Mouse (Mus musculus) liver, adult 2 months (tissue): ENCODE data around the gene Pmpcb. TPM values are rescaled to one million over a fixed set of nuclear protein-coding genes. Genes with fewer than 3 reads are reported as not detected.
A peak's percentile ranks its signal among the peaks of the same experiment; 100 is the strongest.

Experiments used
- DNase-seq: peaks from one replicate; pipeline ENCODE4 v3.0.0-alpha.2; 2011; ENCODE audit warnings: low read depth, low spot score; ENCODE audit errors: extremely low read depth
- H3K27ac ChIP-seq: fragments of 200-500 bp; replicated peaks from 2 replicates; pipeline ENCODE4 v1.5.1; 2012; ENCODE audit warnings: low read depth, mild to moderate bottlenecking, control low read depth, inconsistent platforms, low read length; ENCODE audit not compliant: insufficient read depth
- H3K27me3 ChIP-seq: fragments of 200-500 bp; 2 replicates; pipeline ENCODE4 v1.6.1; 2012; ENCODE audit warnings: mild to moderate bottlenecking, moderate library complexity, low read length, inconsistent platforms; ENCODE audit not compliant: control insufficient read depth, insufficient read depth
- H3K36me3 ChIP-seq: fragments of 200-500 bp; 2 replicates; pipeline ENCODE4 v1.6.1; 2012; ENCODE audit warnings: low read length, inconsistent platforms; ENCODE audit not compliant: control insufficient read depth, insufficient read depth
- H3K4me1 ChIP-seq: fragments of 200-500 bp; 2 replicates; pipeline ENCODE4 v1.6.1; 2011; ENCODE audit warnings: low read length; ENCODE audit not compliant: control insufficient read depth, insufficient read depth
- H3K4me3 ChIP-seq: fragments of 200-500 bp; 2 replicates; pipeline ENCODE4 v1.5.1; 2011; ENCODE audit warnings: low read depth, mild to moderate bottlenecking, control low read depth, low read length, moderate library complexity; ENCODE audit not compliant: insufficient read depth
- H3K79me2 ChIP-seq: fragments of 200-500 bp; 2 replicates; pipeline ENCODE4 v1.6.1; 2012; ENCODE audit warnings: inconsistent platforms, mild to moderate bottlenecking, low read length, moderate library complexity; ENCODE audit not compliant: control insufficient read depth, insufficient read depth
- H3K9ac ChIP-seq: fragments of 200-500 bp; 2 replicates; pipeline ENCODE4 v1.6.1; 2012; ENCODE audit warnings: low read depth, mild to moderate bottlenecking, control low read depth, inconsistent platforms, low read length
- CTCF ChIP-seq: fragments of 200-500 bp; IDR thresholded peaks from 2 replicates; pipeline ENCODE4 v1.5.1; 2011; ENCODE audit warnings: low read depth, low read length, control low read depth
- POLR2A ChIP-seq: fragments of 200-500 bp; IDR thresholded peaks from 2 replicates; pipeline ENCODE4 v1.6.1; 2011; ENCODE audit warnings: low read length, control low read depth; ENCODE audit not compliant: insufficient read depth; ENCODE audit errors: extremely low read depth
- WGBS: fragments of 180-500 bp; shearing (Covaris S2); methylation state at CpG from one replicate; pipeline ENCODE4 v1.1.7; 2018; 5-methylcytosine and 5-hydroxymethylcytosine counted together
- polyA plus RNA-seq: library from polyadenylated mRNA; depleted of rRNA; stranded (reverse); fragments of >200 nt; gene quantifications from 2 replicates; pipeline ENCODE4 v1.2.3, GENCODE M21; 2012
- total RNA-seq: library from RNA; depleted of rRNA; stranded (reverse); fragments of >200 nt; gene quantifications from 2 replicates; pipeline ENCODE4 v1.2.3, GENCODE M21; 2014

The Pmpcb gene
- total and polyA plus RNA-seq, 2 experiments: 63.4 to 167 TPM

DNA sequence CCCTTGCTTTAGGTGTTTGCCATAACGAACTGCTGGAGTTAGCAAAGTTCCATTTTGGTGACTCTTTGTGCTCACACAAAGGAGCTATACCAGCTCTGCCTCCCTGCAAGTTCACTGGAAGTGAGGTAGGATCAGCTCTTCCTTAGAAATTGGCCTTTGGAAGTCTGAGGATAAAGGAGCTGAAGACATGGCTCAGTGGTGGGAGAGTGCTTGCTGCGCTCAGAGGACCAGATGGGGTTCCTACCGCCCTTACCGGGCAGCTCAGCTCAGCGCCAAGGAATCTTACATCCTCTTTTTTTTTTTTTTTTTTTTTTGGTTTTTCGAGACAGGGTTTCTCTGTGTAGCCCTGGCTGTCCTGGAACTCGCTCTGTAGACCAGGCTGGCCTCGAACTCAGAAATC lies 9.0 kb downstream of the Pmpcb start:
- H3K4me3 ChIP-seq: no peak overlapping the region
- no peak for DNase-seq
- H3K4me1 ChIP-seq: no peaks in the 10 kb centered on the region
- no peaks in the 10 kb centered on the region for H3K79me2 ChIP-seq
- 87% methylated on average over 8 of the region's 8 CpGs for WGBS
- H3K36me3 ChIP-seq: peaks cover 69% of the 10 kb centered on the region
- TF ChIP-seq POLR2A (no peak), CTCF (no peak)
- no peak overlapping the region for H3K9ac ChIP-seq
- H3K27ac ChIP-seq: no peak overlapping the region
- no peaks in the 10 kb centered on the region for H3K27me3 ChIP-seq

- H3K36me3 ChIP-seq: peaks cover 50% of the 10 kb centered on the region
These were observed 31.6 kb downstream of the Pmpcb start for GRCm38 (mm10) chr5:21768506-21768905.

DNA sequence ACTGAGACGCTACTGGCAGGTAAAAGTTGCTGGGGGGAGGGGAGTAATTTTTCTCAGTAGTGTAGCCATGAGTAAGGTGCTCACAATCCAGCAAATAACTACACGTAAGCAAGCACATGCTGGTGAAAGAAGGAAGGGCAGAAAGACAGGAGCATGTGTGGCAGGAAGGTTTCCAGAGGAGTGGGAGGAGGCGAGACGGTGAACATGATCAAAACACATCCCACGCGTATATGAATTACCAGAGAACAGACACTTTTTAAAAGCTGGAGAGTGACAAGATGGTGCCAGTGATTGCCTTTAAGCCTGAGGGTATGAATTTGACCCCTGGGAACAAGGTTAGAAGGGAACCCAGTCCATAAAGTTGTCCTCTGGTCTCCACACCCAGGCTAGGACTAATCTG lies 32.9 kb downstream of the Pmpcb start:
- H3K4me3 ChIP-seq: no peak overlapping the region
- H3K27me3 ChIP-seq: no peaks in the 10 kb centered on the region
- H3K9ac ChIP-seq: no peak overlapping the region
- 96% methylated on average over 6 of the region's 6 CpGs for WGBS
- H3K36me3 ChIP-seq: peaks cover 52% of the 10 kb centered on the region
- no peaks in the 10 kb centered on the region for H3K4me1 ChIP-seq
- TF ChIP-seq POLR2A (no peak), CTCF (no peak)
- no peak overlapping the region for H3K27ac ChIP-seq
- DNase-seq: no peak
- H3K79me2 ChIP-seq: no peaks in the 10 kb centered on the region

More at GRCm38 (mm10) chr5:21768506-21768905, 31.6 kb downstream of the Pmpcb start:
- Histone ChIP-seq H3K4me1 (no peaks in the 10 kb centered on the region), H3K4me3 (no peak overlapping the region), H3K27me3 (no peaks in the 10 kb centered on the region), H3K79me2 (no peaks in the 10 kb centered on the region), H3K9ac (no peak overlapping the region), H3K27ac (no peak overlapping the region)
- DNase-seq: no peak
- TF ChIP-seq CTCF (no peak), POLR2A (no peak)
- WGBS: 82% methylated on average over 4 of the region's 4 CpGs

DNA sequence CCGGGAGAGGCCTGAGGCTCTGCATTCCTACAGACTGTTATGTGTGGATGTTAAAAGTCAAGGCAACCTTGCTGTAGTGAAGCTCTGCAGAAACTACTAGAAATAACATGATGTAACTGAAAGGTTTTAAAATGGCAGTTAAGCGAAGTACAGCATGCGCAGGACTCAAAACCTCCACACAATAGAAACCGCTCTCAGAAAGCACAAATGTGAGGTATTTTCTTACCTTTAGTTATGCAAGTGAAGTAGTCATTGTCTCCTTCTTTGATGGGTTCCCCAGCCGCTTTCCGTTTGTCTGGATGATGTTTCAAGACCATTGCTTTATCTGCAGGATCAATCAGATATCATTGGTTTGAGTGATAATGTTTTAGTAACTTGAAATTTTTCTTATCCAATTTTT lies 39.5 kb downstream of the Pmpcb start:
- peaks cover 46% of the 10 kb centered on the region for H3K36me3 ChIP-seq
- H3K79me2 ChIP-seq: no peaks in the 10 kb centered on the region
- no peak for TF ChIP-seq POLR2A
- no peak for TF ChIP-seq CTCF
- H3K4me1 ChIP-seq: no peaks in the 10 kb centered on the region
- no peaks in the 10 kb centered on the region for H3K27me3 ChIP-seq
- H3K9ac ChIP-seq: no peak overlapping the region
- DNase-seq: no peak
- H3K4me3 ChIP-seq: no peak overlapping the region
- WGBS: 97% methylated on average over 6 of the region's 6 CpGs
- no peak overlapping the region for H3K27ac ChIP-seq

GRCm38 (mm10) chr5:21784161-21785052 lies 47.5 kb downstream of the Pmpcb start:
- Histone ChIP-seq H3K4me1 (peaks cover 14% of the 10 kb centered on the region), H3K27me3 (no peaks in the 10 kb centered on the region), H3K79me2 (peaks cover 22% of the 10 kb centered on the region; the same call in 1 of the 2 replicates), H3K4me3 (peak overlapping the region; percentile 99), H3K9ac (peak overlapping the region; percentile 96), H3K27ac (peak overlapping the region; percentile 48; the same call in 1 of the 2 replicates), H3K36me3 (peaks cover 21% of the 10 kb centered on the region; the same call in 1 of the 2 replicates)
- no peak for TF ChIP-seq CTCF
- no peak for TF ChIP-seq POLR2A
- WGBS: under 1% methylated on average over 50 of the region's 51 CpGs
- peak; percentile 35 for DNase-seq

- H3K27ac ChIP-seq: peak within 1 kb of the TSS; percentile 48; the same call in 1 of the 2 replicates
- H3K79me2 ChIP-seq: peaks cover 23% of the 10 kb centered on the region; the same call in 1 of the 2 replicates
- peak within 1 kb of the TSS; percentile 96 for H3K9ac ChIP-seq
- peaks cover 16% of the 10 kb centered on the region for H3K4me1 ChIP-seq
- H3K4me3 ChIP-seq: peak within 1 kb of the TSS; percentile 99
- H3K36me3 ChIP-seq: peaks cover 19% of the 10 kb centered on the region; the same call in 1 of the 2 replicates
- under 1% methylated on average over 37 of the region's 37 CpGs for WGBS
- no peak for TF ChIP-seq CTCF
- TF ChIP-seq POLR2A: no peak
- DNase-seq: peak; percentile 78
- H3K27me3 ChIP-seq: no peaks in the 10 kb centered on the region
These were observed 48.1 kb downstream of the Pmpcb start, which contains the start of the genes Dnajc2 and Psmc2 for GRCm38 (mm10) chr5:21785053-21785452. Gene Dnajc2, minus strand, starts transcription at chr5:21785251. Gene Psmc2, plus strand, starts transcription at chr5:21785283.
